Mouse (Mus musculus): ENCODE measurements around the gene Atp2b1. TPM values are rescaled to one million over a fixed set of nuclear protein-coding genes. Genes with fewer than 3 reads are reported as not detected.

Atp2b1 gene
- polyA plus RNA-seq, 1 experiment, result 36.2 TPM

- H3ac ChIP-seq (ENCODE audit: control insufficient read depth, insufficient read length), result no peak overlapping the region
- H3K4me2 ChIP-seq (ENCODE audit: low read depth), result no peak overlapping the region
- peaks cover 100% of the 10 kb centered on the region for H3K79me2 ChIP-seq (ENCODE audit: control insufficient read depth, insufficient read depth)
- TF ChIP-seq POLR2A (IDR thresholded peaks at IDR 0.05; ENCODE audit: insufficient read length, low read depth) (no peak), TCF12 (IDR thresholded peaks at IDR 0.05; ENCODE audit: insufficient read depth, poor library complexity, severe bottlenecking) (no peak), MYOD1 (IDR thresholded peaks at IDR 0.05; ENCODE audit: control insufficient read depth in 1 of 3, insufficient read length in 2 of 3, low read depth in 2 of 3) (no peak), TCF3 (IDR thresholded peaks at IDR 0.05; ENCODE audit: insufficient read length, low read depth) (no peak), POLR2AphosphoS2 (IDR thresholded peaks at IDR 0.05; ENCODE audit: insufficient read length, low read depth) (no peak), CEBPB (IDR thresholded peaks at IDR 0.05; ENCODE audit: insufficient read depth, poor library complexity, severe bottlenecking) (no peak), SRF (IDR thresholded peaks at IDR 0.05; ENCODE audit: control insufficient read depth, insufficient read length, low read depth) (no peak), MAX (IDR thresholded peaks at IDR 0.05; ENCODE audit: low read depth) (no peak), E2F4 (IDR thresholded peaks at IDR 0.05; ENCODE audit: insufficient read depth) (no peak), USF1 (IDR thresholded peaks at IDR 0.05; ENCODE audit: low read depth) (no peak), REST (IDR thresholded peaks at IDR 0.05; ENCODE audit: insufficient read depth, insufficient read length) (no peak)
- H3K4me3 ChIP-seq, result no peak overlapping the region
- H3K27me3 ChIP-seq (ENCODE audit: control insufficient read depth, insufficient read depth, insufficient read length), result no peaks in the 10 kb centered on the region
- H3K36me3 ChIP-seq (ENCODE audit: control insufficient read depth, insufficient read depth), result no peaks in the 10 kb centered on the region
These were observed 10.9 kb downstream of the Atp2b1 start for GRCm38 (mm10) chr10:98925081-98925480.

GRCm38 (mm10) chr10:98926991-98927390 is 12.8 kb downstream of the Atp2b1 start:
- TF ChIP-seq MYOD1 (IDR thresholded peaks at IDR 0.05; ENCODE audit: control insufficient read depth in 1 of 3, insufficient read length in 2 of 3, low read depth in 2 of 3) (peak in 2 of 3 experiments; percentile 65 to 72), POLR2AphosphoS2 (IDR thresholded peaks at IDR 0.05; ENCODE audit: insufficient read length, low read depth) (no peak)
- H3K4me2 ChIP-seq (ENCODE audit: low read depth), result no peak overlapping the region
- H3K27me3 ChIP-seq (ENCODE audit: control insufficient read depth, insufficient read depth, insufficient read length), result no peaks in the 10 kb centered on the region

GRCm38 (mm10) chr10:98929444-98929843 is 15.2 kb downstream of the Atp2b1 start:
- H3K4me2 ChIP-seq (ENCODE audit: low read depth), result no peak overlapping the region
- no peaks in the 10 kb centered on the region for H3K27me3 ChIP-seq (ENCODE audit: control insufficient read depth, insufficient read depth, insufficient read length)
- no peaks in the 10 kb centered on the region for H3K36me3 ChIP-seq (ENCODE audit: control insufficient read depth, insufficient read depth)
- peaks cover 100% of the 10 kb centered on the region for H3K79me2 ChIP-seq (ENCODE audit: control insufficient read depth, insufficient read depth)
- no peak overlapping the region for H3ac ChIP-seq (ENCODE audit: control insufficient read depth, insufficient read length)
- H3K4me3 ChIP-seq, result no peak overlapping the region
- TF ChIP-seq TCF3 (IDR thresholded peaks at IDR 0.05; ENCODE audit: insufficient read length, low read depth) (no peak), POLR2A (IDR thresholded peaks at IDR 0.05; ENCODE audit: insufficient read length, low read depth) (no peak), MYOG (IDR thresholded peaks at IDR 0.05; ENCODE audit: control insufficient read depth in 1 of 3, insufficient read depth in 1 of 3, insufficient read length in 2 of 3, low read depth in 2 of 3) (no peak), MYOD1 (IDR thresholded peaks at IDR 0.05; ENCODE audit: control insufficient read depth in 1 of 3, insufficient read length in 2 of 3, low read depth in 2 of 3) (no peak), SRF (IDR thresholded peaks at IDR 0.05; ENCODE audit: control insufficient read depth, insufficient read length, low read depth) (no peak), REST (IDR thresholded peaks at IDR 0.05; ENCODE audit: insufficient read depth, insufficient read length) (no peak), E2F4 (IDR thresholded peaks at IDR 0.05; ENCODE audit: insufficient read depth) (no peak), TCF12 (IDR thresholded peaks at IDR 0.05; ENCODE audit: insufficient read depth, poor library complexity, severe bottlenecking) (no peak), MAX (IDR thresholded peaks at IDR 0.05; ENCODE audit: low read depth) (no peak)

More at GRCm38 (mm10) chr10:98926991-98927390, 12.8 kb downstream of the Atp2b1 start:
- Histone ChIP-seq H3ac (ENCODE audit: control insufficient read depth, insufficient read length) (no peak overlapping the region), H3K36me3 (ENCODE audit: control insufficient read depth, insufficient read depth) (no peaks in the 10 kb centered on the region), H3K4me3 (no peak overlapping the region), H3K79me2 (ENCODE audit: control insufficient read depth, insufficient read depth) (peaks cover 100% of the 10 kb centered on the region)

- TF ChIP-seq POLR2A (IDR thresholded peaks at IDR 0.05; ENCODE audit: insufficient read length, low read depth) (no peak), POLR2AphosphoS2 (IDR thresholded peaks at IDR 0.05; ENCODE audit: insufficient read length, low read depth) (no peak), TCF12 (IDR thresholded peaks at IDR 0.05; ENCODE audit: insufficient read depth, poor library complexity, severe bottlenecking) (no peak), USF1 (IDR thresholded peaks at IDR 0.05; ENCODE audit: low read depth) (no peak), REST (IDR thresholded peaks at IDR 0.05; ENCODE audit: insufficient read depth, insufficient read length) (no peak), MYOD1 (IDR thresholded peaks at IDR 0.05; ENCODE audit: control insufficient read depth in 1 of 3, insufficient read length in 2 of 3, low read depth in 2 of 3) (peak in 1 of 3 experiments; percentile 11)
- H3K36me3 ChIP-seq (ENCODE audit: control insufficient read depth, insufficient read depth), result no peaks in the 10 kb centered on the region
- no peak overlapping the region for H3K4me3 ChIP-seq
- H3K79me2 ChIP-seq (ENCODE audit: control insufficient read depth, insufficient read depth), result peaks cover 100% of the 10 kb centered on the region
- H3ac ChIP-seq (ENCODE audit: control insufficient read depth, insufficient read length), result no peak overlapping the region
- no peaks in the 10 kb centered on the region for H3K27me3 ChIP-seq (ENCODE audit: control insufficient read depth, insufficient read depth, insufficient read length)
- no peak overlapping the region for H3K4me2 ChIP-seq (ENCODE audit: low read depth)
These were observed 15.9 kb downstream of the Atp2b1 start for GRCm38 (mm10) chr10:98930143-98930542.

- Histone ChIP-seq H3K36me3 (ENCODE audit: control insufficient read depth, insufficient read depth) (peaks cover 6% of the 10 kb centered on the region), H3K79me2 (ENCODE audit: control insufficient read depth, insufficient read depth) (peaks cover 98% of the 10 kb centered on the region), H3K4me3 (no peak overlapping the region), H3K4me2 (ENCODE audit: low read depth) (no peak overlapping the region), H3ac (ENCODE audit: control insufficient read depth, insufficient read length) (no peak overlapping the region), H3K27me3 (ENCODE audit: control insufficient read depth, insufficient read depth, insufficient read length) (no peaks in the 10 kb centered on the region)
- TF ChIP-seq MYOG (IDR thresholded peaks at IDR 0.05; ENCODE audit: control insufficient read depth in 1 of 3, insufficient read depth in 1 of 3, insufficient read length in 2 of 3, low read depth in 2 of 3), result no peak
- no peak for TF ChIP-seq POLR2AphosphoS2 (IDR thresholded peaks at IDR 0.05; ENCODE audit: insufficient read length, low read depth)
- TF ChIP-seq CEBPB (IDR thresholded peaks at IDR 0.05; ENCODE audit: insufficient read depth, poor library complexity, severe bottlenecking), result no peak
- TF ChIP-seq E2F4 (IDR thresholded peaks at IDR 0.05; ENCODE audit: insufficient read depth), result no peak
- no peak for TF ChIP-seq MYOD1 (IDR thresholded peaks at IDR 0.05; ENCODE audit: control insufficient read depth in 1 of 3, insufficient read length in 2 of 3, low read depth in 2 of 3)
- TF ChIP-seq USF1 (IDR thresholded peaks at IDR 0.05; ENCODE audit: low read depth), result no peak
- no peak for TF ChIP-seq TCF3 (IDR thresholded peaks at IDR 0.05; ENCODE audit: insufficient read length, low read depth)
- TF ChIP-seq MAX (IDR thresholded peaks at IDR 0.05; ENCODE audit: low read depth), result no peak
- TF ChIP-seq REST (IDR thresholded peaks at IDR 0.05; ENCODE audit: insufficient read depth, insufficient read length), result no peak
- TF ChIP-seq TCF12 (IDR thresholded peaks at IDR 0.05; ENCODE audit: insufficient read depth, poor library complexity, severe bottlenecking), result no peak
- TF ChIP-seq SRF (IDR thresholded peaks at IDR 0.05; ENCODE audit: control insufficient read depth, insufficient read length, low read depth), result no peak
- TF ChIP-seq POLR2A (IDR thresholded peaks at IDR 0.05; ENCODE audit: insufficient read length, low read depth), result no peak
These were observed 25.9 kb downstream of the Atp2b1 start for GRCm38 (mm10) chr10:98940137-98940536.
